Mouse (Mus musculus) urinary bladder, postnatal 25 days (tissue): ENCODE measurements at regions not wholly inside any gene's neighbourhood (a gene's known extent, or its start where the extent isn't known, plus 50 kb on each side); places are given as distances from the start of the nearest gene placed in this dataset.

Experiments
- DNase-seq: peaks from one replicate; pipeline ENCODE4 v3.0.0; 2022; ENCODE audit warnings: low spot score

DNA sequence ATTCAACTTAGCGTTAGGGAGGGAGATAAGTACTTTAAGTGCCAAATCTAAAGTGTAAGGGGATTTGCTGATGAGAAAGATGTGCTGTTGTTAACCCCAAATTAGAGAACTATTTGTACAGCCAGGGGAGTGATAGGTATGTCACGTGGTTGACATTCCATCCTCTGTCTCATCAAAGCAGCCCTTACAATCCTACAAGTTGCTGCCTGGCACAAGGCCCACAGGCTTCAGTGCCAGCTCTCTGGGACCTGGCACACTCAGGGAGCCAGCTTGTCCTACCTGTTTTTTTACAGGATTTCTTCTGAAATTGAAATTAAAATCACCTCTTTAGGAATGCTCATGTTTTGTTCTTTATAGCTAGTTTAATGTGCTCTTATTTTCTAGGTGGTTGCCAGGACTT lies 68.6 kb upstream of the Egln3 start:
- no peak for DNase-seq

- DNase-seq = no peak
Observed at GRCm38 (mm10) chr12:54265852-54266251, 62.2 kb upstream of the Egln3 start.

- DNase-seq = no peak
Observed at GRCm38 (mm10) chr12:54264893-54265835, 61.5 kb upstream of the Egln3 start.

GRCm38 (mm10) chr12:54264418-54264733 lies 60.7 kb upstream of the Egln3 start:
- DNase-seq = no peak

DNA sequence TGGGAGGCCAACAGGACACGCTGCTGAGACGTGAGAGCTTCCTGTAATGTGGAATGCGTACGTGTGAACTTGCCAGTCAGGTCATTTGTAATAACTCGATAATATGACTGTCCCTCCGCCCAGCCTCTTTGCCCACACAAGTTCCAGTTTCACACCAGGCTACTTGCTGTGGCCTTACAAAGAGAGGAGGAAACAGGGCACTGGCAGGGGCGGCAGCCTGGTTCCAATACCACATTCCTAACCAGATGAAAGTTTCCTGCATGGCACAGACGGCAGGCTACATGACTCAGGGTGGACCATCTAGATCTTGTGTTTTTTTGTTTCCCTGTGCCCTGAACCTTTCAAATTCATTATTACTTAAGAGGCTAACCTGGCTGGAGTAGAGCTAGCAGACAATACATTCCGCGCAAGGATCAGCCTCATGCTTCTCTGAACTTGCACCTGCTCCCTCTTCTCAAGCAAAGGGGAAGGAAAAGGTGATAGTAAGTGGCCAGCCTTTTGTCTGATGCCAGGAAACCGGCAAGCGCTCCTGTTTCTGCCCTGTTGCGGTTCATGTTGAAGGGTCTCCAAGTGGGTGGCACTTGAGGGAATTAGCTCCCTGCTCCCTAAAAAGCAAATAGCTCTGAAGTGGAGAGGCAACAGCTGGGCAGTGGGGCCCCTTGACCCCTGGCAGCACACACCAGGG lies 60.2 kb upstream of the Egln3 start:
- no peak for DNase-seq

DNA sequence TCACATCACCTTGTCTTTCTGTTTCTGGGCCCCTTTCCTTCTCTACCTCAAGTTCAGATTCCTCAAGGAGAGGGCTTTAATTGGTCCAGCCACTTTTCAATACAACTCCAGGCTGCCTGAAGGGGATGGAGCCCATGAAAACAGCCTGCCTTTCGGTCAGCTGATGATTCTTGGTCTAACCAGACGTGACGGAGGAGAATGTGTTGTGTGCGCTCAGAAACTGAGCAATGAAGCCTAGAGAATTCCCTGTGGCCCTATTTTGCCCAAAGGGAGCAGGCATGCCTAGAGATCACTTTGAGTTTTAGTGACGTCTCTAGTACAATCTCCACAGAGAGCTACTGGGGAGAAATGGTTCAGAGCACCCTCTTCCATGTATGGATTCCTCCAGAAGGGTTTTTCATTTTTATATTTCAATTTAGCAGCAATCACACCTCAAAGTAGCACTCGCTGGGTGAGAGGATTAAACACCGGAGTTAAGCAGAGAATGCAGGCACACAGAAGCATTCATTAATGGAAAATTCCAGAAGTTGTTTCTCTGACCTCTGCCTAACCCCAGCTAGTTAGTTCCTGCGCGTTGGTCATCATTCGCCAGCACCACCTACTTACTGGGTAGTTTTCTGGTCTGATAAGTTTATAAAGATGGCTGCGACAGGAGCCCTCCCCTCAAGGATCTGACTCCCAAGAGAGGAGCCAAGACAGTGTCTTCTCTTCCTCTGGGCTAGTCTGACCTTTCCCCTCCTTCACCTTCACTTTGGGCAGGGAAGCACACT lies 58.8 kb upstream of the Egln3 start:
- no peak for DNase-seq

DNA sequence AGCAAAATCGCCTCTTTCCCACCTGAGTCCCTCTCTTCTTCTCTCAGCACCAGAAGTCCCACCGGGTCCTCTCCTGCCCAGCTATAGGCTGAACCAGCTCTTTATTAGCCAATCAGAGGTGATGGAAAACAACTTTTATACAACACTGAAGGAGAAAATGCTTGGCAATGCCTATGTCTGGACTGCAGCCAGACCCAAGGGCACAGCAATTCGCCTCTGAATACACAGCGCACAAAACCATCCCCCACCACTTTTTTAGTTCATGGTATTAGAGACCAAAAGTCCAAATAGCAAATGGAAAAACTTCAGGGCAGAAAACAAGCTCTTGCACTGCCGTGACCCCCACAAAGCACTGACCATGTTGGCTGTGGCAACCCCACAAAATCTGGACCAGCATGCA lies 57.8 kb upstream of the Egln3 start:
- DNase-seq = no peak

GRCm38 (mm10) chr12:54260502-54260901 lies 56.8 kb upstream of the Egln3 start:
- no peak for DNase-seq

- DNase-seq = no peak
Observed at GRCm38 (mm10) chr12:54257776-54258433, 54.2 kb upstream of the Egln3 start.

- no peak for DNase-seq
Observed at GRCm38 (mm10) chr12:54256506-54257128, 53.0 kb upstream of the Egln3 start.
